Mouse (Mus musculus) liver, postnatal 0 days (tissue): ENCODE measurements around the gene Prkab2. TPM values are rescaled to one million over a fixed set of nuclear protein-coding genes. Genes with fewer than 3 reads are reported as not detected.
A peak's percentile ranks its signal among the peaks of the same experiment; 100 is the strongest.

Experiments
- ATAC-seq: fragments of 200-750 bp; cut with Nextera tagmentation; 2 replicates; pipeline ENCODE4 v1.8.0; 2017; ENCODE audit warnings: mild to moderate bottlenecking, moderate library complexity
- DNase-seq: peaks from one replicate; pipeline ENCODE4 v3.0.0-alpha.2; 2016
- H3K27ac ChIP-seq: fragments of 300-500 bp; sonication (generic); 2 replicates; pipeline ENCODE4 v1.5.1; 2014; ENCODE audit warnings: antibody characterized with exemption, moderate library complexity, mild to moderate bottlenecking, low read depth
- H3K27me3 ChIP-seq: fragments of 300-500 bp; sonication (generic); 2 replicates; pipeline ENCODE4 v1.6.1; 2014; ENCODE audit warnings: low read length, control low read depth, mixed read lengths; ENCODE audit not compliant: insufficient read depth
- H3K36me3 ChIP-seq: fragments of 300-500 bp; sonication (generic); replicated peaks from 2 replicates; pipeline ENCODE4 v1.6.1; 2014; ENCODE audit warnings: mild to moderate bottlenecking, control low read depth, low read length, moderate library complexity, mixed read lengths; ENCODE audit not compliant: insufficient read depth
- H3K4me1 ChIP-seq: fragments of 300-500 bp; sonication (generic); 2 replicates; pipeline ENCODE4 v1.6.1; 2014; ENCODE audit warnings: antibody characterized with exemption, mild to moderate bottlenecking, control low read depth; ENCODE audit not compliant: insufficient read depth
- H3K4me2 ChIP-seq: fragments of 300-500 bp; sonication (generic); 2 replicates; pipeline ENCODE4 v1.6.1; 2014; ENCODE audit warnings: low read depth, mild to moderate bottlenecking, low read length, moderate library complexity, mixed read lengths
- H3K4me3 ChIP-seq: fragments of 300-500 bp; sonication (generic); 2 replicates; pipeline ENCODE4 v1.5.1; 2014; ENCODE audit warnings: low read depth, low read length
- H3K9ac ChIP-seq: fragments of 300-500 bp; sonication (generic); replicated peaks from 2 replicates; pipeline ENCODE4 v1.6.1; 2014; ENCODE audit warnings: mild to moderate bottlenecking, moderate library complexity
- H3K9me3 ChIP-seq: fragments of 300-500 bp; sonication (generic); 2 replicates; pipeline ENCODE4 v1.6.1; 2016; ENCODE audit warnings: mild to moderate bottlenecking, control low read depth, low read length, mixed read lengths
- CTCF ChIP-seq: sonication (generic); IDR thresholded peaks from 2 replicates; pipeline ENCODE4 v1.5.1; 2016; ENCODE audit warnings: antibody characterized with exemption, low read depth
- EP300 ChIP-seq: IDR thresholded peaks from 2 replicates; pipeline ENCODE4 v1.6.1; 2016; ENCODE audit warnings: antibody characterized with exemption, low read depth, mild to moderate bottlenecking
- WGBS: fragments of 180-500 bp; shearing (Covaris S2); extraction: QIAGEN DNeasy Blood & Tissue Kit; methylation state at CpG from one replicate; pipeline ENCODE4 v1.1.7; 2014; ENCODE audit not compliant: insufficient replicate concordance; 5-methylcytosine and 5-hydroxymethylcytosine counted together
- polyA plus RNA-seq: library from polyadenylated mRNA; unstranded; fragments of >200 nt; fragmentation: Nextera tagmentation; extraction: Ambion mirVana; gene quantifications from 2 replicates; pipeline ENCODE4 v1.2.1, GENCODE M21; 2015

Gene Prkab2
- polyA plus RNA-seq, 1 experiment from 2014 or later, result 1.1 TPM

DNA sequence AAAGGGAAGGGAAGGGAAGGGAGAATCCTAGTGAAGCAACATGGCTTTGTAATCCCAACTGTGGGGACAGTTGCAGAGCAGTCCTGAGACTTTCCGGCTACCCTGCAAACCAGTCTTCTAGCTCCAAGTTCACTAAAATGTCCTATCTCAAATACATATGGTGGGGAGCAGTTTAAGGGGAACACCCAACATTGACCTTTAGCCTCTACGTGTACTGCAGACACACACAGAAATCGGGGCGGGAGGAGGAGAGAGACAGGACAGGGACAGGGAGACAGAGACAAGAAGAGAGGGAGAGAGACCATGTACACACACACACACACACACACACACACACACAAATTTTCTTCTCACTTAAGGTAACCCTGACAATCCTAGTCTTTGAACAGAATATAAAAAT lies 28.1 kb upstream of the Prkab2 start:
- peak overlapping the region; percentile 27; the same call in 1 of the 2 replicates for H3K9ac ChIP-seq

DNA sequence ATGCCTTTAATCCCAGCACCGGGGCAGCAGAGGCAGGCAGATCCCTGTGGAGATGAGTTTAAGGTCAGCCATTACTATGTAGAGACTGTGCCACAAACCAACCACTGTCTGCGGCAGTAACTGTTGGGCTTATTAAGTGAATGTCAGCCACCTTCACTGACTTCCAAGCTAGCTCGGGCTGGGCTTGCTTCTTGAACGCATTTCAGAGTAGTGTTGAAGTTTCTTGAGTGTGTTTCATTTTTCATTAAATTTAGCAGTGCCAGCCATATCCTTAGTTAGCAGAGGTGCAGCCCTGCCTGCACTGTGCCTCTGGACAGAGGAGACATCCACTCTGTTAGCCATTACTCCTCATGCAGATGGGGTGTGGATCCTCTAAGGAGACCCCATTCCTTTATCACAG lies 27.2 kb upstream of the Prkab2 start:
- H3K27me3 ChIP-seq, result no peaks in the 10 kb centered on the region
- peak overlapping the region; percentile 91 for H3K27ac ChIP-seq
- H3K4me1 ChIP-seq, result peaks cover 25% of the 10 kb centered on the region
- peak overlapping the region; percentile 76 for H3K4me2 ChIP-seq
- WGBS, result 84% methylated on average over 4 of the region's 4 CpGs
- H3K9me3 ChIP-seq, result no peaks in the 10 kb centered on the region
- no peak overlapping the region for H3K9ac ChIP-seq
- 0 out of 2 replicates have a peak, but pooled peaks cover 7% of the 10 kb centered on the region for H3K36me3 ChIP-seq
- no peak for DNase-seq
- no peak for ATAC-seq
- H3K4me3 ChIP-seq, result no peak overlapping the region
- TF ChIP-seq CTCF (no peak), EP300 (no peak)

More for the DNA sequence above, 28.1 kb upstream of the Prkab2 start:
- WGBS, result 52% methylated on average over 4 of the region's 4 CpGs
- TF ChIP-seq CTCF (no peak), EP300 (no peak)
- ATAC-seq (no peak), DNase-seq (no peak)
- Histone ChIP-seq H3K36me3 (0 out of 2 replicates have a peak, but pooled peaks cover 2% of the 10 kb centered on the region), H3K27ac (peak overlapping the region; percentile 91), H3K4me1 (peaks cover 25% of the 10 kb centered on the region), H3K4me2 (peak overlapping the region; percentile 76), H3K9me3 (no peaks in the 10 kb centered on the region), H3K4me3 (peak overlapping the region; percentile 53), H3K27me3 (no peaks in the 10 kb centered on the region)

DNA sequence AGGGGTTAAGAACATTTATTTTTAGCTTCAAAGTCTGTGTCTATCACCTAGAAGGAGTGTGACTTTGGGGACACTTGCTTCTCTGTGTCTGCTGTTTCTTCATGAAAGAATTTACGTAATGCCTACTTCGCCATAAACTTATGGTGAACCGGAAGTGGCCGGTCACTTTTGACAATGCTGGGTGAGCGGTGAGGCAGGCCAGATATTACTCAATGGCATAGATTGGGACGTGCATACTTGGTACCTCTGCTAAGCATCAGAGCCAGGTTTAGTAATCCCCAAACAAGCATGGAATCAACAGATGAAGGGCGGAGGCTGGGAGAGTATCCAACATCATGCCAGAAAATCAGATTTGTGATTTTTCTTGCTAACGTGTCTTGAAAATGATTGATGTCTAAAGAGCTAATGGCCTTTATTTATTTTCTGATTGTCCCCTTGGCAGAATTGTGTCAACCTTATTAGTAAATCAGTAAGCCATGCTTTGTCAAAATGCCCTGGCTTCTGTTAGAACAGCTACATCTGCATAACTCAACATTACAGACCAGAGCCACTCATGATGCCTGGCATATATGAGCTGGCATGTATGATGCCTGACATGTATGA lies 26.6 kb upstream of the Prkab2 start:
- Histone ChIP-seq H3K36me3 (0 out of 2 replicates have a peak, but pooled peaks cover 9% of the 10 kb centered on the region), H3K27me3 (no peaks in the 10 kb centered on the region), H3K4me1 (peaks cover 25% of the 10 kb centered on the region), H3K9me3 (no peaks in the 10 kb centered on the region), H3K27ac (peak overlapping the region; percentile 91), H3K9ac (no peak overlapping the region), H3K4me3 (no peak overlapping the region), H3K4me2 (peak overlapping the region; percentile 76; the same call in 1 of the 2 replicates)
- TF ChIP-seq EP300 (peak; percentile 37; the same call in 1 of the 2 replicates), CTCF (no peak)
- DNase-seq, result peak; percentile 53
- WGBS, result 54% methylated on average over 8 of the region's 8 CpGs
- ATAC-seq, result peak; percentile 54

DNA sequence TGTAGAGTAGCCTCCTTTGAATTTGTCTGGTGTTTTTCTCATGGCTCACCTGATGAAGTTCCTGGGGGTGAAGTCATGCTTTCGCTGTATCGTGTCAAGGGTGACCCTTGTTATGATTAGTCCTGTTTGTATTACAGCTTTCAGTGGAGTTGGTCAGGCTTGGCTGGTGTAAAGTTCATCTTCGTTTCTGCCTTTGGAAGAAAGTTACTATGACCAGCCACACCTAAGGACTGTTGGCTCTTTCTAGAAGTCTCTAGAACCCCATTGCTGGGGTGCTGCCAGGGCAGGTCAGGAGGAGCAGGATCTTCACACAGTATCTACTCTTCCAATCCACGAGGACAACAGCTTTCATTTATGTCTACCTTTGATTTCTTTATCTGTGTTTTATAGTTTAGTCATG lies 24.5 kb upstream of the Prkab2 start:
- ATAC-seq, result no peak
- Histone ChIP-seq H3K27me3 (no peaks in the 10 kb centered on the region), H3K9ac (no peak overlapping the region), H3K27ac (peak overlapping the region; percentile 60), H3K4me1 (peaks cover 18% of the 10 kb centered on the region), H3K4me3 (no peak overlapping the region), H3K4me2 (no peak overlapping the region), H3K36me3 (peaks cover 22% of the 10 kb centered on the region), H3K9me3 (no peaks in the 10 kb centered on the region)
- WGBS, result 65% methylated on average over 4 of the region's 4 CpGs
- DNase-seq, result no peak
- TF ChIP-seq CTCF (no peak), EP300 (no peak)

DNA sequence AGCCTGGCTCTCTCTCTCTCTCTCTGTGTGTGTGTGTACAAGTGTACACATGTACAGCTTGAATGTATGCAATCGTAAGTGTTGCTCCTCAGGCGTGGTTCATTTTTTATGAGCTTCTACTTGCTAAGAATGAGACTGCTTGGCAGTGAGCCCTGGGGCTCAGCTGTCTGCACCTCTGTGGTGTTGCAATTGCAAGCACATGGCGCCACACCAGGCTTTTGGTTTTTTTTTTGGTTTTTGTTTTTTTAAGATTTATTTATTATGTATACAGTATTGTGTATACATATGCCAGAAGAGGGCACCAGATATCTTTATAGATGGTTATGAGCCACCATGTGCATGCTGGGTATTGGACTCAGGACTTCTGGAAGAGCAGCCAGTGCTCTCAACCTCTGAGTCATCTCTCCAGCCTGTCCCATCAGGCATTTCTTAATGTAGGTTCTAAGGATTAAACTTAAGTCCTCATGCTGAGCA lies 23.7 kb upstream of the Prkab2 start:
- Histone ChIP-seq H3K27ac (peak overlapping the region; percentile 60), H3K4me3 (no peak overlapping the region), H3K9ac (no peak overlapping the region), H3K4me2 (no peak overlapping the region), H3K9me3 (no peaks in the 10 kb centered on the region), H3K36me3 (peaks cover 28% of the 10 kb centered on the region), H3K4me1 (peaks cover 13% of the 10 kb centered on the region), H3K27me3 (no peaks in the 10 kb centered on the region)
- ATAC-seq, result no peak; the same call in 1 of the 2 replicates
- TF ChIP-seq CTCF, result no peak
- TF ChIP-seq EP300, result no peak
- WGBS, result 38% methylated on average over 3 of the region's 3 CpGs
- peak; percentile 39 for DNase-seq

DNA sequence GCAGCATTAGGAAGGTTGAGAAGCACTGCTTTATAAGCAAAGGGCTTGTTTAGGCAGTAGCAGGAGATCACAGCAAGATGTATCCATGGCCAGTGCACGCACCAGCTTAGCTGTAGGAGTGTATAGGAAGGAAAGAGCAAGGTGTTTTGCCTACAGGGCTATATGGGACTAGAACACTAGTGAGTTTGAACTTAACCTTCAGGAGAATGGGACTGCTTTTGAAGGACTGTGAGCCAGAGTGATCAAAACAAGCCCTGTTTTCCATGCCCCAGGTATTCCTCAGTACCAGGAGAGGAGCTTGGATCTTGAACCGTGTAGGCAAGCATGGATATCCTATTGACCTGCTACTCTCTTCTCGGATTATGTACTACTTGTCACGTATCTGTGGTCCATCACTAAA lies 16.6 kb upstream of the Prkab2 start:
- Histone ChIP-seq H3K4me1 (no peaks in the 10 kb centered on the region), H3K36me3 (peaks cover 34% of the 10 kb centered on the region), H3K4me3 (no peak overlapping the region), H3K9ac (no peak overlapping the region), H3K27ac (no peak overlapping the region), H3K27me3 (no peaks in the 10 kb centered on the region), H3K9me3 (no peaks in the 10 kb centered on the region), H3K4me2 (no peak overlapping the region)
- no peak for TF ChIP-seq CTCF
- TF ChIP-seq EP300, result no peak
- DNase-seq (no peak), ATAC-seq (no peak)
- 82% methylated on average over 4 of the region's 4 CpGs for WGBS
